Mouse (Mus musculus): ENCODE measurements around the gene Mst1. TPM values are rescaled to one million over a fixed set of nuclear protein-coding genes. Genes with fewer than 3 reads are reported as not detected.

The Mst1 gene
- polyA plus RNA-seq, 1 experiment from 2014 or later = 1.8 TPM

DNA sequence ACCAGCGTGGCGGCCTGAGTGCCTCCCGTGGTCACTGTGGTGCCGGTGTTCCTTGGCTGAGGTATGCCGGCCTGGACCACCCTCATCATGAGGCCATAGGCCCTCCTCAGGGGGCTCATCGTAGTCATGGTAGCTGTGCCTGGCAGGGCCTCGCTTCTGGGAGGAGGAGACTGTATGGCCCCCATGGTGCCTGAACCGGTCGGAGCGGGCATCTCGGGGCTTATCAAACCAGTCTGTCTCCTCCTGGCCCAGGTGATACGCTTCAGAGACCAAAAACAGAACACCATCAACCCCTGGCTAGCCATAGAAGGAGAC is 25.3 kb downstream of the Mst1 start:
- Histone ChIP-seq H3K9me3 (ENCODE audit: control insufficient read depth, low read length) (no peaks in the 10 kb centered on the region), H3K27ac (ENCODE audit: low read length) (peak overlapping the region; percentile 77), H3K36me3 (ENCODE audit: control insufficient read depth, insufficient read depth, low read length) (no peaks in the 10 kb centered on the region), H3K4me3 (ENCODE audit: low read length) (peak overlapping the region; percentile 48; the same call in 1 of the 2 replicates), H3K27me3 (replicated peaks; ENCODE audit: control insufficient read depth, insufficient read depth, low read length) (no peaks in the 10 kb centered on the region), H3K4me1 (ENCODE audit: control insufficient read depth, insufficient read depth, low read length) (peaks cover 27% of the 10 kb centered on the region), H3K9ac (ENCODE audit: low read depth, low read length) (peak overlapping the region; percentile 71), H3K4me2 (ENCODE audit: low read depth, low read length) (peak overlapping the region; percentile 54)
- ATAC-seq = no peak; the same call in 1 of the 2 replicates
- 84% methylated on average over 12 of the region's 12 CpGs for WGBS

DNA sequence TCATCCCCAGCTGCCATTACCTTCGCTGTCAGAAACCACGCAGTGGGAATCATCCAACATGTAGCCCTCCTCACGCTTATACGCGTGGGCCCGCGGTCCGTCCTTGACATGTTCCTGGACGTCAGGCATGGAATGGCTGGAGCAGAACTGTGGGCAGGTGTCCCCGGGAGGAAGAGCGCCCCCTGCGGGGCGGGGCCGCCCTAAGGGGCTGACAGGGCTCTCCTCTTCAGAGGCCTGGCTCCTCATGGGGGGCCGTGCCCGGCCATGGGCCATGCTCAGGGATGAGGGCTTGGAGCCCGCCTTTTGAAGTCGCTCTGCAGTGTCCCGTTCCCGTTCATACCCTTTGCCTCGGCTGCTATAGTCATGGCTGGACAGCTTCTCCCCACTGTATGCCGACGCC is 25.9 kb downstream of the Mst1 start:
- Histone ChIP-seq H3K27me3 (replicated peaks; ENCODE audit: control insufficient read depth, insufficient read depth, low read length) (no peaks in the 10 kb centered on the region), H3K27ac (ENCODE audit: low read length) (no peak overlapping the region), H3K9me3 (ENCODE audit: control insufficient read depth, low read length) (no peaks in the 10 kb centered on the region), H3K4me2 (ENCODE audit: low read depth, low read length) (no peak overlapping the region), H3K4me3 (ENCODE audit: low read length) (no peak overlapping the region), H3K9ac (ENCODE audit: low read depth, low read length) (peak overlapping the region; percentile 71; the same call in 1 of the 2 replicates), H3K4me1 (ENCODE audit: control insufficient read depth, insufficient read depth, low read length) (peaks cover 33% of the 10 kb centered on the region), H3K36me3 (ENCODE audit: control insufficient read depth, insufficient read depth, low read length) (no peaks in the 10 kb centered on the region)
- no peak for ATAC-seq
- WGBS = 86% methylated on average over 23 of the region's 23 CpGs

DNA sequence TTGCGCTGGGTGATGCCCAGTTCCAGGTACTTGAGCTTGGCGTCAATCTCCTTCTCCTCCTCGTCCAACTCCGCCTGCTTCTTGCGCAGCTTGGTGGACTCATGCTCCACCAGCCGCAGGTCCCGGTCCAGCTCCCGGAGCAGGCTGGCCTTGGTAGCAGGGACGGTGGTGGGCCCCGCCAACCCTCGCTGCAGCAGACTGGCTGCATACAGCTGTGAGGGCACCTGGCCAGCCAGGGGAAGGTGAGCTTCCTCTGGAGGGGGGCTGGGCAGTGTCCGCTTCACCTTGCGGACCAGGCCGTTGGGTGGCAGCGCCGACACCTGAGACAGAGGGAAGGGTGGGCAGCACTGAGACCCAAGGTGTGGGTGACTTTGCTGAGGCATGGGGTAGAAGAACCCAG is 27.6 kb downstream of the Mst1 start:
- Histone ChIP-seq H3K27me3 (replicated peaks; ENCODE audit: control insufficient read depth, insufficient read depth, low read length) (no peaks in the 10 kb centered on the region), H3K9ac (ENCODE audit: low read depth, low read length) (no peak overlapping the region), H3K4me2 (ENCODE audit: low read depth, low read length) (no peak overlapping the region), H3K27ac (ENCODE audit: low read length) (no peak overlapping the region), H3K9me3 (ENCODE audit: control insufficient read depth, low read length) (no peaks in the 10 kb centered on the region), H3K4me3 (ENCODE audit: low read length) (no peak overlapping the region), H3K36me3 (ENCODE audit: control insufficient read depth, insufficient read depth, low read length) (no peaks in the 10 kb centered on the region), H3K4me1 (ENCODE audit: control insufficient read depth, insufficient read depth, low read length) (peaks cover 37% of the 10 kb centered on the region)
- ATAC-seq = no peak
- 94% methylated on average over 16 of the region's 16 CpGs for WGBS

DNA sequence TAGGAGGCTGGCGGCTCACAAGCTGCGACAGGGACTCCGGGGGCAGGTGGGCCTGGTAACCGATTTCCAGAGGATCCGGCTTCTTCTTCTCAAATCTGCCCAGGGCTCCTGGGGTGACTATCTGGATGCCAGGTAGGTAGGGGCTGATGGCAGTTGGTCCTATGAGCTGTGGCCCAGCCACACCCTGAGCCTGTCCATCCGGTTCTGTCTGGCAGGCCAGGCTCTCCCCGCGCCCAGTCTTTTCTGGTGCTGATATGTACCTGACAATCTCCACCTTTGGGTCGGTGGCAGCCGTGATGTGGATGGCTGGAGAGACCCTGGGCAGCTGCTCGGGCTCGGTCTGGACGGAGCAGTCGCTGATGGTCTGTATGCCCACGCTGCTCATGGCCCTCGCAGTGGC is 29.9 kb downstream of the Mst1 start:
- Histone ChIP-seq H3K4me2 (ENCODE audit: low read depth, low read length) (peak overlapping the region; percentile 56), H3K9me3 (ENCODE audit: control insufficient read depth, low read length) (no peaks in the 10 kb centered on the region), H3K4me3 (ENCODE audit: low read length) (peak overlapping the region; percentile 27), H3K27ac (ENCODE audit: low read length) (no peak overlapping the region), H3K36me3 (ENCODE audit: control insufficient read depth, insufficient read depth, low read length) (no peaks in the 10 kb centered on the region), H3K27me3 (replicated peaks; ENCODE audit: control insufficient read depth, insufficient read depth, low read length) (0 out of 2 replicates have a peak, but pooled peaks cover 6% of the 10 kb centered on the region), H3K9ac (ENCODE audit: low read depth, low read length) (peak overlapping the region; percentile 49), H3K4me1 (ENCODE audit: control insufficient read depth, insufficient read depth, low read length) (peaks cover 28% of the 10 kb centered on the region)
- WGBS = 73% methylated on average over 16 of the region's 16 CpGs
- ATAC-seq = no peak; the same call in 1 of the 2 replicates

DNA sequence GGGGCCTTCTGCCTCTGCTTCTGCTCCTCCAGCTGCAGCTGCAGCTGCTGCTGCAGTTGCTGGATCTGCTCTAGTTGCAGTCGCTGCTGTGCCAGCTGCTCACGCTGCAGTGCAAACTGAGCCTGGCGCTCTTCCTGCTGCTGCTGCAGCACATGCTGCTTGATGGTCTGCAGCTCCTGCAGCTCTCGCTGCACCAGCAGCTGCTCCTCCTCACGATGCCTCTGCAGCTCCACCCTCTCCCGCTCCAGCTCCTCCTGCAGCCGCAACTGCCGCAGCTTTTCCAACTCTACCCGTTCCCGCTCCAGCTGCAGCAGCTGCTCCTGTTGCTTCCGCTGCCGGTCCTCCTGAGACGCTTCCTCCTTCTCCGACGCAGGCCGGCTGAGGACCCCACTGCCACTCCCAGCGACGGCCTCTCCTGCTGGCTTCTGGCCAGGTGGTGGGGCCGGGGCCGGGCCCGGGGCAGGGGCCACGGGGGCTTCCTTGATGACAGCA is 30.9 kb downstream of the Mst1 start:
- ATAC-seq = peak; percentile 22
- Histone ChIP-seq H3K9me3 (ENCODE audit: control insufficient read depth, low read length) (no peaks in the 10 kb centered on the region), H3K36me3 (ENCODE audit: control insufficient read depth, insufficient read depth, low read length) (no peaks in the 10 kb centered on the region), H3K4me1 (ENCODE audit: control insufficient read depth, insufficient read depth, low read length) (peaks cover 20% of the 10 kb centered on the region), H3K4me3 (ENCODE audit: low read length) (peak overlapping the region; percentile 27), H3K9ac (ENCODE audit: low read depth, low read length) (peak overlapping the region; percentile 49), H3K4me2 (ENCODE audit: low read depth, low read length) (peak overlapping the region; percentile 56), H3K27me3 (replicated peaks; ENCODE audit: control insufficient read depth, insufficient read depth, low read length) (0 out of 2 replicates have a peak, but pooled peaks cover 7% of the 10 kb centered on the region), H3K27ac (ENCODE audit: low read length) (peak overlapping the region; percentile 44)
- 8% methylated on average over 22 of the region's 22 CpGs for WGBS

DNA sequence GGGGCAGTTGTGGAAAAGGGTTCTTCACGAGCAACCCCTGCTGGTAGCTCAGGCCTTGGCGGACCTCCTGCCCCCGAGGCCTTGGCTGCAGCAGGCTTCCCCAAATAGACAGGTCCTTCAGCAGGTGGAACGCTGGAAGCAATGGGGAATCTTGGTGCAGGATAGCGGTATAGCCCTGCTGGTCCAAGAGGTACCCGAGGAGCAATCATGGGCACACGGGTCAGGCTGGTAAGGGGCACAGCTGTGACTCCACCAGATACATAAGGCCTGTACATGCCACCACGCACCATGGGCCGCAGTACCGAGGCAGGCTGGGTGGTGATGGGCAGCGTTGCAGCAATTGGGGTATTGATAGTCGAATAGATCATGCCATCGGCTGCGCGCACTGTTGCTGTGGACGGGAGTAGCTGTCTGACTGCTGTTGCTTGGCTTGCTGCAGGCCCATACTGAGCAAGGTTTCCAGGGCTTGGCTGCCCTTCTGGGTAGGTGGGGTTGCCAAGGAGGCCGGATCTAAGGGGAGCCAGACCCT is 31.4 kb downstream of the Mst1 start:
- 74% methylated on average over 17 of the region's 17 CpGs for WGBS

DNA sequence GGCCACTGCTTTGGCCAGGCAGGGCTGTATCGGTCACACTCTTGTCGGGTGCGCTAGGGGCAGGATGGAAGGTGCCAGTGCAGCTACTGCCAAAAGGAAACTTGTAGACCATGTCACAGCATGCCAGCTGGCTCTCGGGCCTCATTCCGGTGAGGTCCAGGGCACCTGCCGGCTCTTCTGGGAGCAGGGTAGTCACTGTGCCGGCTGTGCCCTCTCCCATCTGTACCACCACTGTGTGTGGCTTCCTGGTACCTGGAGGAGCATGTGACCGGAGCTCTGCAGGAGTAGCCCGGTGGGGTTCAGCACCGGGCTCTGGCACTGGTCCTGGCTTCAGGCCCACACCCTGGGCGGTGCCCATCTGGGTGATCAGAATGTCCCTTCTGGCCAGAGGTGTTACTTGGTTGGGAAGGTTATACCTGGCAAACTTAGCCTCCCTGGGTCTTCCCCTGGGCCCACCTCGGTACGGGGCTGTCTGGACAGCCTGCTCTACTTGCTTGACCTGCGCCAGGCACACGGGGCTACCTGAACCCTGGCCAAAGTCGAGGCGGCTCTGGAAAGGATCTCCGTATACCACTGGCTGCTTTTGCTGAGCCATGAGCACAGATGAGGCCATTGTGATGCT is 32.6 kb downstream of the Mst1 start:
- Histone ChIP-seq H3K4me2 (ENCODE audit: low read depth, low read length) (no peak overlapping the region), H3K36me3 (ENCODE audit: control insufficient read depth, insufficient read depth, low read length) (no peaks in the 10 kb centered on the region), H3K4me1 (ENCODE audit: control insufficient read depth, insufficient read depth, low read length) (peaks cover 20% of the 10 kb centered on the region), H3K27ac (ENCODE audit: low read length) (no peak overlapping the region), H3K9me3 (ENCODE audit: control insufficient read depth, low read length) (no peaks in the 10 kb centered on the region), H3K9ac (ENCODE audit: low read depth, low read length) (no peak overlapping the region), H3K4me3 (ENCODE audit: low read length) (no peak overlapping the region), H3K27me3 (replicated peaks; ENCODE audit: control insufficient read depth, insufficient read depth, low read length) (0 out of 2 replicates have a peak, but pooled peaks cover 7% of the 10 kb centered on the region)
- ATAC-seq = no peak
- WGBS = 94% methylated on average over 18 of the region's 18 CpGs

More for the DNA sequence above, 31.4 kb downstream of the Mst1 start:
- Histone ChIP-seq H3K4me3 (ENCODE audit: low read length) (peak overlapping the region; percentile 27), H3K36me3 (ENCODE audit: control insufficient read depth, insufficient read depth, low read length) (no peaks in the 10 kb centered on the region), H3K9me3 (ENCODE audit: control insufficient read depth, low read length) (no peaks in the 10 kb centered on the region), H3K27me3 (replicated peaks; ENCODE audit: control insufficient read depth, insufficient read depth, low read length) (0 out of 2 replicates have a peak, but pooled peaks cover 7% of the 10 kb centered on the region), H3K4me2 (ENCODE audit: low read depth, low read length) (peak overlapping the region; percentile 56), H3K4me1 (ENCODE audit: control insufficient read depth, insufficient read depth, low read length) (peaks cover 20% of the 10 kb centered on the region), H3K9ac (ENCODE audit: low read depth, low read length) (peak overlapping the region; percentile 49), H3K27ac (ENCODE audit: low read length) (peak overlapping the region; percentile 44)
- no peak; the same call in 1 of the 2 replicates for ATAC-seq

DNA sequence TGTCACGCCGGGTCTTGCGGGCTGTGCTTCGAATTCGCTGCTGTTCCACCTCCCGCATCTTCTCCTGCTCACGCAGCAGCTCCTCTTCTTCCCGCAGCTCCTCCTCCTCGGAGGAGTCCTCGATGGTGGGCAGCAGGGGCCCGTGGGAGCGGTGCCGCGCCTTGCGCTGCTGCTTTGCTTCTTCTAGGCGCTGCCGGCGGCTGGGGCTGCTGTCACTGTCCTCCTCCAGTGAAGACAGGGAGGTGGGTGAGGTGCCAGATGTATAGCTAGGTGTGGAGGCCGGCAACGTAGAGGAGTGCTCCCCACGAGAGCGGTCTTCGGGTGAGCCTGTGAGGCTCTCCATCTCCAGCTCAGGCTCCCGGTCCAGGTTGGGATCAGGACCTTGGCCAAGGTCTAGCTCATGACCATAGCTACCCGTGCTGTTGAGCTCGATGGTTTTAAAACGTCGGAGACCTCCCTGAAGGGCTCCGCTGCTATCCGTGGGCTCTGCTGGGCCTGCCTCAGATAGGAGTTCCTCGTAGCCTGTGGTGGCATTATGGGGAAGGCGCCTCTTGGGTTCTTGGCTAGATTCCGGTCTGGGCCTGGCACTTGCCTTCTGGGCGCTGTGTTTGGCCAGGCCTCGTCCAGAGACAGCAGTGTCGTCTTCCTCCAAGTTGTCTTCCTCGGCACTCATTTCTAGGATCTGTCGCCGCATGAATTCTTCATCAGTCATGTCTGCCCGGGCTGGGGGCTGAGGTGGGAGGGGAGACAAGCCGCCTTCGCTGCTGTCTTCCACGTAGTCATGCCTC is 35.2 kb downstream of the Mst1 start:
- ATAC-seq = no peak
- H3K9me3 ChIP-seq (ENCODE audit: control insufficient read depth, low read length) = no peaks in the 10 kb centered on the region
- no peak overlapping the region for H3K27ac ChIP-seq (ENCODE audit: low read length)
- no peak overlapping the region for H3K4me3 ChIP-seq (ENCODE audit: low read length)
- no peak overlapping the region for H3K4me2 ChIP-seq (ENCODE audit: low read depth, low read length)
- H3K9ac ChIP-seq (ENCODE audit: low read depth, low read length) = no peak overlapping the region
- H3K4me1 ChIP-seq (ENCODE audit: control insufficient read depth, insufficient read depth, low read length) = peaks cover 23% of the 10 kb centered on the region
- H3K36me3 ChIP-seq (ENCODE audit: control insufficient read depth, insufficient read depth, low read length) = no peaks in the 10 kb centered on the region
- H3K27me3 ChIP-seq (replicated peaks; ENCODE audit: control insufficient read depth, insufficient read depth, low read length) = 0 out of 2 replicates have a peak, but pooled peaks cover 7% of the 10 kb centered on the region
- WGBS = 69% methylated on average over 43 of the region's 43 CpGs

DNA sequence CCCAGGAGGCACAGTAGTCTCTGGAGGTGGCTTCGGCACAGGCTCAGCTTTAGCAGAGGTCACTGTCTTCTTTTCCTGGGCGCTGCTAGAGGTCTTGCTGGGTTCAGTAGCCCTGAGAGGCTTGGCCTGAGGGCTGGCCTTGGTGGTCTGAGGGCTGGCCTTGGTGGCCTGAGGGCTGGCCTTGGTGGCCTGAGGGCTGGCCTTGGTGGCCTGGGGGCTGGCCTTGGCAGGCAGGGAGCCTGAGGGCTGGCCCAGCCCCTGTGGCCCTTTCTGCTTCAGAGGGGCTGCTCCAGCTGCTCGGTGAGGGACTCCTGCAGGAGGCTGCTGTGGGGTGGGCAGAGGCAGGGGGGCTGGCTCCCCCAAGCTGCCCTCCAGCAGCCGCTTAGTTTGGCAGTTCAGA is 36.9 kb downstream of the Mst1 start:
- Histone ChIP-seq H3K27ac (ENCODE audit: low read length) (no peak overlapping the region), H3K27me3 (replicated peaks; ENCODE audit: control insufficient read depth, insufficient read depth, low read length) (0 out of 2 replicates have a peak, but pooled peaks cover 7% of the 10 kb centered on the region), H3K9ac (ENCODE audit: low read depth, low read length) (no peak overlapping the region), H3K4me2 (ENCODE audit: low read depth, low read length) (no peak overlapping the region), H3K4me1 (ENCODE audit: control insufficient read depth, insufficient read depth, low read length) (peaks cover 21% of the 10 kb centered on the region), H3K36me3 (ENCODE audit: control insufficient read depth, insufficient read depth, low read length) (no peaks in the 10 kb centered on the region), H3K4me3 (ENCODE audit: low read length) (no peak overlapping the region), H3K9me3 (ENCODE audit: control insufficient read depth, low read length) (no peaks in the 10 kb centered on the region)
- WGBS = 61% methylated on average over 4 of the region's 4 CpGs
- ATAC-seq = no peak
